Mouse (Mus musculus) embryonic fibroblast, embryonic 13.5 days (primary cell): ENCODE data around the gene Wbp11.

Experiments
- CTCF ChIP-seq: IDR thresholded peaks from 2 replicates; pipeline ENCODE4 v1.5.1; 2011; ENCODE audit warnings: mild to moderate bottlenecking, control low read depth, low read length, moderate library complexity, borderline replicate concordance; ENCODE audit not compliant: insufficient read depth
- POLR2A ChIP-seq: IDR thresholded peaks from 2 replicates; pipeline ENCODE4 v1.6.1; 2011; ENCODE audit warnings: low read depth, mild to moderate bottlenecking, control low read depth, low read length, moderate library complexity

GRCm38 (mm10) chr6:136824987-136825386 lies 3.0 kb downstream of the Wbp11 start:
- TF ChIP-seq CTCF (no peak), POLR2A (no peak)
